Comparison of ENCODE assay signal across 26 mouse cellular contexts in the genomic region with DNA sequence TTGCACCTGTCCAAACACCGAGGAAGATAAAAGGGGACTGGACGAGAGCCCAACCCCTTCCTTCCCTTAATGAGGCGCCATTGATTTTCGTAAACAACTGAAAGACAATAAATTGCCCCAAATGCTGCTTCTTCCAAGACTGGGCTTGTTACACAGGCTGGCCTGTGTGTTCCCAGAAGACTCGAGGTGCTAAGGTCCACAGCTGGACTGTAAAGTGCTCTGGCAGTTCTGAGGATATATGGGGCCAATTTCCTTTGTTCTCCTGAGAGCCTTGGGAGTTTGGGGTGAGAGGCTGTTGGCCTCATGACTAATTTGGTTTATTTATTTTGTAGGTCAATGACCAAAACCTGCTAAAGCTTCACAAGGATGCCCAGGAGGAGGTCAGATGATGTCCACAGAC.
DNase-seq lines count a peak whose midpoint lies in the region; ATAC-seq lines count a peak whose summit lies in the region.
"Had no signal": no experiment of that assay in that cellular context is flagged by ENCODE, and none has a peak within 500 bp of the region (broad histone marks: within the 10 kb centered on the region; RNA-seq: fewer than 3 reads in every experiment).

No protein-coding gene starts in this region.

- no peak overlapping the region for H3K27ac ChIP-seq in kidney, embryonic 14.5 days (ENCODE audit: low read depth, low read length)
- no peak overlapping the region for H3K27ac ChIP-seq in lung, embryonic 15.5 days
- H3K27ac ChIP-seq: forebrain, embryonic 10.5 days; forebrain, embryonic 13.5 days; heart, adult 2 months; hindbrain, embryonic 12.5 days; hindbrain, embryonic 15.5 days had no signal

- H3K27me3 ChIP-seq in kidney, embryonic 14.5 days (ENCODE audit: control insufficient read depth, insufficient read depth, low read length) = no peaks in the 10 kb centered on the region
- no peaks in the 10 kb centered on the region for H3K27me3 ChIP-seq in lung, embryonic 15.5 days
- H3K27me3 ChIP-seq: CH12.LX; forebrain, embryonic 13.5 days; hindbrain, embryonic 12.5 days; hindbrain, embryonic 15.5 days; Patski had no signal

- no peak overlapping the region for H3K9ac ChIP-seq in kidney, embryonic 14.5 days (ENCODE audit: low read depth, low read length)
- H3K9ac ChIP-seq in lung, embryonic 15.5 days = no peak overlapping the region
- H3K9ac ChIP-seq: forebrain, embryonic 13.5 days; hindbrain, embryonic 12.5 days; hindbrain, embryonic 15.5 days had no signal

- H3K4me1 ChIP-seq in kidney, embryonic 14.5 days (ENCODE audit: control insufficient read depth, insufficient read depth, low read length) = no peaks in the 10 kb centered on the region
- H3K4me1 ChIP-seq in lung, embryonic 15.5 days = no peaks in the 10 kb centered on the region
- H3K4me1 ChIP-seq: forebrain, embryonic 10.5 days; forebrain, embryonic 13.5 days; hindbrain, embryonic 12.5 days; hindbrain, embryonic 15.5 days had no signal

- H3K36me3 ChIP-seq in kidney, embryonic 14.5 days (ENCODE audit: control insufficient read depth, insufficient read depth, low read length) = no peaks in the 10 kb centered on the region
- H3K36me3 ChIP-seq in lung, embryonic 15.5 days = no peaks in the 10 kb centered on the region
- H3K36me3 ChIP-seq: forebrain, embryonic 10.5 days; G1E; hindbrain, embryonic 12.5 days; hindbrain, embryonic 15.5 days had no signal

- H3K9me3 ChIP-seq in kidney, embryonic 14.5 days (ENCODE audit: control insufficient read depth, low read length) = no peaks in the 10 kb centered on the region
- no peaks in the 10 kb centered on the region for H3K9me3 ChIP-seq in lung, embryonic 15.5 days
- H3K9me3 ChIP-seq: forebrain, embryonic 10.5 days; forebrain, embryonic 13.5 days; hindbrain, embryonic 12.5 days; hindbrain, embryonic 15.5 days had no signal

- H3K4me3 ChIP-seq in kidney, embryonic 14.5 days (ENCODE audit: low read length) = no peak overlapping the region
- no peak overlapping the region for H3K4me3 ChIP-seq in lung, embryonic 15.5 days
- H3K4me3 ChIP-seq: forebrain, embryonic 10.5 days; forebrain, embryonic 13.5 days; heart, adult 2 months; hindbrain, embryonic 12.5 days; hindbrain, embryonic 15.5 days had no signal

- WGBS in kidney, embryonic 14.5 days = 20% methylated on average over 5 of the region's 5 CpGs
- 35% methylated on average over 5 of the region's 5 CpGs for WGBS in lung, embryonic 15.5 days

- 0 out of 2 replicates have a peak, but pooled peaks have one; percentile 46 for ATAC-seq in kidney, embryonic 14.5 days (ENCODE audit: low FRiP score, low TSS enrichment)
- peak; percentile 35; the same call in 1 of the 2 replicates for ATAC-seq in lung, embryonic 15.5 days (ENCODE audit: borderline replicate concordance, extremely low read depth, low FRiP score, low TSS enrichment)
- ATAC-seq: forebrain, embryonic 13.5 days; forebrain, embryonic 16.5 days; Patski had no signal

- H3K4me2 ChIP-seq in kidney, embryonic 14.5 days (replicated peaks; ENCODE audit: low read depth, low read length) = no peak overlapping the region
- H3K4me2 ChIP-seq in lung, embryonic 15.5 days = no peak overlapping the region
- H3K4me2 ChIP-seq: forebrain, embryonic 13.5 days; heart, embryonic 11.5 days; hindbrain, embryonic 12.5 days; hindbrain, embryonic 15.5 days had no signal

- no peak for DNase-seq in kidney, adult 11 months
- no peak for DNase-seq in lung, postnatal 4 days
- DNase-seq in embryo, embryonic 9.5 days (ENCODE audit: extremely low spot score) = peak; percentile 26
- no peak for DNase-seq in thymus, postnatal 14 days
- DNase-seq in cerebellum, postnatal 14 days = no peak
- DNase-seq: adrenal gland, adult 2 months; adrenal gland, postnatal 14 days; B cell, adult 2 months; cerebellum, adult 11 months; cerebellum, adult 2 months; cerebellum, adult 9-11 months; cerebellum, postnatal 36 days; gastrocnemius, postnatal 10 days; gastrocnemius, postnatal 36 days; heart, adult 2 months had no signal
